In genomic region chr15:5045560-5046284, GRCm38 (mm10) we compare ENCODE assay signal across 10 mouse cellular contexts. TPM values are rescaled to one million over a fixed set of nuclear protein-coding genes. Genes with fewer than 3 reads are reported as not detected.
DNase-seq lines count a peak whose midpoint lies in the region; ATAC-seq and TF ChIP-seq lines count a peak whose summit lies in the region.
"Had no signal": no experiment of that assay in that cellular context is flagged by ENCODE, and none has a peak within 500 bp of the region (broad histone marks: within the 10 kb centered on the region; RNA-seq: fewer than 3 reads in every experiment).

No protein-coding gene starts in this region.

- no peak overlapping the region for H3K4me2 ChIP-seq in hindbrain, embryonic 11.5 days (replicated peaks; ENCODE audit: low read depth, low read length)
- H3K4me2 ChIP-seq in heart, postnatal 0 days (ENCODE audit: low read depth, low read length): peak overlapping the region; percentile 35; the same call in 1 of the 2 replicates
- H3K4me2 ChIP-seq in midbrain, embryonic 12.5 days (replicated peaks): no peak overlapping the region
- H3K4me2 ChIP-seq: neural tube, embryonic 13.5 days had no signal

- H3K27me3 ChIP-seq in hindbrain, embryonic 11.5 days (ENCODE audit: control insufficient read depth, insufficient read depth, low read length): no peaks in the 10 kb centered on the region
- no peaks in the 10 kb centered on the region for H3K27me3 ChIP-seq in hindbrain, embryonic 10.5 days (ENCODE audit: insufficient read depth, poor library complexity, severe bottlenecking)
- no peaks in the 10 kb centered on the region for H3K27me3 ChIP-seq in heart, postnatal 0 days (ENCODE audit: control insufficient read depth, insufficient read depth, low read length)
- H3K27me3 ChIP-seq in midbrain, embryonic 12.5 days: no peaks in the 10 kb centered on the region
- H3K27me3 ChIP-seq in thymus, adult 2 months (ENCODE audit: control insufficient read depth, insufficient read depth, low read length): no peaks in the 10 kb centered on the region
- H3K27me3 ChIP-seq: neural tube, embryonic 13.5 days had no signal

- H3K27ac ChIP-seq in hindbrain, embryonic 11.5 days (ENCODE audit: low read depth, low read length): no peak overlapping the region
- no peak overlapping the region for H3K27ac ChIP-seq in hindbrain, embryonic 10.5 days
- no peak overlapping the region for H3K27ac ChIP-seq in heart, postnatal 0 days (ENCODE audit: low read depth)
- no peak overlapping the region for H3K27ac ChIP-seq in midbrain, embryonic 12.5 days (replicated peaks)
- no peak overlapping the region for H3K27ac ChIP-seq in thymus, adult 2 months (ENCODE audit: control insufficient read depth, insufficient read depth, low read length)
- H3K27ac ChIP-seq: neural tube, embryonic 13.5 days had no signal

- no peak overlapping the region for H3K4me3 ChIP-seq in hindbrain, embryonic 11.5 days (ENCODE audit: low read depth, low read length)
- H3K4me3 ChIP-seq in hindbrain, embryonic 10.5 days: no peak overlapping the region
- H3K4me3 ChIP-seq in heart, postnatal 0 days (ENCODE audit: low read depth, low read length): peak overlapping the region; percentile 8; the same call in 1 of the 2 replicates
- no peak overlapping the region for H3K4me3 ChIP-seq in midbrain, embryonic 12.5 days
- H3K4me3 ChIP-seq in thymus, adult 2 months (ENCODE audit: control insufficient read depth, insufficient read depth, low read length): no peak overlapping the region
- H3K4me3 ChIP-seq: neural tube, embryonic 13.5 days had no signal

- 65% methylated on average over 11 of the region's 11 CpGs for WGBS in hindbrain, embryonic 11.5 days
- WGBS in hindbrain, embryonic 10.5 days: 70% methylated on average over 11 of the region's 11 CpGs
- WGBS in heart, postnatal 0 days: 27% methylated on average over 11 of the region's 11 CpGs
- 61% methylated on average over 11 of the region's 11 CpGs for WGBS in midbrain, embryonic 12.5 days
- 32% methylated on average over 11 of the region's 11 CpGs for WGBS in thymus, adult 2 months

- no peak for TF ChIP-seq CTCF in heart, postnatal 0 days (IDR thresholded peaks at IDR 0.05; ENCODE audit: low read depth)
- TF ChIP-seq CTCF in thymus, adult 2 months (IDR thresholded peaks at IDR 0.05; ENCODE audit: borderline replicate concordance, control insufficient read depth, extremely low read depth, insufficient read depth, low read length, poor library complexity): no peak

- no peak overlapping the region for H3K9ac ChIP-seq in hindbrain, embryonic 11.5 days (ENCODE audit: low read depth, low read length)
- H3K9ac ChIP-seq in heart, postnatal 0 days (replicated peaks; ENCODE audit: low read depth, low read length): no peak overlapping the region
- no peak overlapping the region for H3K9ac ChIP-seq in midbrain, embryonic 12.5 days (replicated peaks)
- H3K9ac ChIP-seq: neural tube, embryonic 13.5 days had no signal

- DNase-seq in hindbrain, embryonic 11.5 days (ENCODE audit: low spot score): peak; percentile 7
- no peak for DNase-seq in hindbrain, embryonic 10.5 days (ENCODE audit: low spot score)
- peak; percentile 69 for DNase-seq in MN1 (ENCODE audit: low spot score)
- DNase-seq in heart, postnatal 0 days (ENCODE audit: low spot score): peak; percentile 57
- no peak for DNase-seq in gastrocnemius, postnatal 10 days
- DNase-seq in thymus, adult 2 months: no peak
- no peak for DNase-seq in cerebellum, postnatal 36 days

- no peak for TF ChIP-seq EP300 in heart, postnatal 0 days (IDR thresholded peaks at IDR 0.05; ENCODE audit: low read depth)

- no peaks in the 10 kb centered on the region for H3K4me1 ChIP-seq in hindbrain, embryonic 11.5 days (replicated peaks; ENCODE audit: control insufficient read depth, insufficient read depth, low read length)
- H3K4me1 ChIP-seq in hindbrain, embryonic 10.5 days (replicated peaks): no peaks in the 10 kb centered on the region
- H3K4me1 ChIP-seq in heart, postnatal 0 days (ENCODE audit: control insufficient read depth, insufficient read depth): no peaks in the 10 kb centered on the region
- no peaks in the 10 kb centered on the region; the same call in 1 of the 2 replicates for H3K4me1 ChIP-seq in midbrain, embryonic 12.5 days
- H3K4me1 ChIP-seq in thymus, adult 2 months (replicated peaks; ENCODE audit: control insufficient read depth, insufficient read depth, low read length): no peaks in the 10 kb centered on the region
- H3K4me1 ChIP-seq: neural tube, embryonic 13.5 days had no signal

- no peak for TF ChIP-seq POLR2A in thymus, adult 2 months (IDR thresholded peaks at IDR 0.05; ENCODE audit: control insufficient read depth, extremely low read depth, insufficient read depth, low read length, poor library complexity)

- ATAC-seq in hindbrain, embryonic 11.5 days (ENCODE audit: low FRiP score): no peak
- peak; percentile 33; the same call in 1 of the 2 replicates for ATAC-seq in heart, postnatal 0 days (ENCODE audit: insufficient read depth, low read depth)
- peak; percentile 84 for ATAC-seq in midbrain, embryonic 12.5 days (ENCODE audit: low FRiP score, low read depth)

- H3K36me3 ChIP-seq in hindbrain, embryonic 11.5 days (ENCODE audit: control insufficient read depth, insufficient read depth, low read length): no peaks in the 10 kb centered on the region
- H3K36me3 ChIP-seq in hindbrain, embryonic 10.5 days: no peaks in the 10 kb centered on the region
- H3K36me3 ChIP-seq in heart, postnatal 0 days (replicated peaks; ENCODE audit: control insufficient read depth, insufficient read depth, low read length): no peaks in the 10 kb centered on the region
- H3K36me3 ChIP-seq in midbrain, embryonic 12.5 days: no peaks in the 10 kb centered on the region
- H3K36me3 ChIP-seq in thymus, adult 2 months (ENCODE audit: control insufficient read depth, insufficient read depth, low read length): no peaks in the 10 kb centered on the region
- H3K36me3 ChIP-seq: G1E; neural tube, embryonic 13.5 days had no signal

- H3K9me3 ChIP-seq in hindbrain, embryonic 11.5 days (ENCODE audit: control insufficient read depth, low read length): no peaks in the 10 kb centered on the region
- no peaks in the 10 kb centered on the region for H3K9me3 ChIP-seq in hindbrain, embryonic 10.5 days
- H3K9me3 ChIP-seq in heart, postnatal 0 days (replicated peaks; ENCODE audit: control insufficient read depth, low read length): no peaks in the 10 kb centered on the region
- H3K9me3 ChIP-seq in midbrain, embryonic 12.5 days: no peaks in the 10 kb centered on the region
- H3K9me3 ChIP-seq: G1E; neural tube, embryonic 13.5 days had no signal

RNA-seq across cellular contexts. Expression of gene C7, which starts 17.8 kb away (rescaled TPM):
- polyA plus RNA-seq in hindbrain, embryonic 11.5 days (2014; fragmentation: Nextera tagmentation; extraction: Ambion mirVana): not detected in 2 replicates
- polyA plus RNA-seq in hindbrain, embryonic 10.5 days (2016; fragmentation: Nextera tagmentation; extraction: Ambion mirVana): 0.07 TPM in 1 of 2 replicates, not detected in the other
- 0.15 TPM in 1 of 2 replicates, not detected in the other for total RNA-seq in heart, postnatal 0 days (2014; rRNA removed; ENCODE audit: low replicate concordance)
- polyA plus RNA-seq in heart, postnatal 0 days (2015; fragmentation: Nextera tagmentation; extraction: Ambion mirVana): 0.05 TPM in 1 of 2 replicates, not detected in the other
- polyA plus RNA-seq in midbrain, embryonic 12.5 days (2016; fragmentation: Nextera tagmentation; extraction: Ambion mirVana): 0.06 TPM in 1 of 2 replicates, not detected in the other
- total RNA-seq in gastrocnemius, postnatal 10 days (2021): under 1 TPM in 1 of 2 experiments, not detected in 1; 0.09 TPM
- 0.45 and 0.77 TPM in 2 replicates for polyA plus RNA-seq in thymus, adult 2 months (2012; rRNA removed)
- polyA plus RNA-seq: G1E; neural tube, embryonic 13.5 days had no signal

Comparison
In these comparisons a context has a peak if more than half of its experiments do, and no peak if none do; other contexts are left out.
1. DNase-seq: peak in hindbrain, embryonic 11.5 days (single experiment), MN1 (single experiment) and heart, postnatal 0 days (single experiment); none in hindbrain, embryonic 10.5 days (single experiment), gastrocnemius, postnatal 10 days (single experiment), thymus, adult 2 months (single experiment) and cerebellum, postnatal 36 days (0 of 2).